ENCODE assay signal across 24 mouse cellular contexts in genomic region chr5:123642401-123642800, GRCm38 (mm10). TPM values are rescaled to one million over a fixed set of nuclear protein-coding genes. Genes with fewer than 3 reads are reported as not detected.
A peak's percentile ranks its signal among the peaks of the same experiment; 100 is the strongest.
DNase-seq lines count a peak whose midpoint lies in the region; ATAC-seq and TF ChIP-seq lines count a peak whose summit lies in the region.
"Had no signal": no experiment of that assay in that cellular context is flagged by ENCODE, and none has a peak within 500 bp of the region (broad histone marks: within the 10 kb centered on the region; RNA-seq: fewer than 3 reads in every experiment).

No protein-coding gene starts in this region.

- peak; percentile 35 for TF ChIP-seq CTCF in lung, postnatal 0 days (IDR thresholded peaks at IDR 0.05)
- no peak for TF ChIP-seq CTCF in lung, adult 2 months (IDR thresholded peaks at IDR 0.05; ENCODE audit: insufficient read depth, low read length)
- no peak; the same call in 1 of the 2 replicates for TF ChIP-seq CTCF in stomach, postnatal 0 days (IDR thresholded peaks at IDR 0.05; ENCODE audit: low read depth)

- H3K27ac ChIP-seq in lung, postnatal 0 days (ENCODE audit: low read length), result no peak overlapping the region
- H3K27ac ChIP-seq in stomach, postnatal 0 days (replicated peaks), result no peak overlapping the region
- H3K27ac ChIP-seq: forebrain, embryonic 10.5 days; heart, embryonic 13.5 days; hindbrain, embryonic 12.5 days; limb, embryonic 13.5 days; liver, embryonic 15.5 days; midbrain, embryonic 12.5 days had no signal

- peak; percentile 84 for DNase-seq in heart, adult 11 months
- DNase-seq in heart, postnatal 10 days, result no peak
- DNase-seq in lung, postnatal 0 days (ENCODE audit: low spot score), result no peak
- DNase-seq in lung, adult 2 months, result no peak
- DNase-seq in adrenal gland, adult (ENCODE audit: inconsistent age in 2 of 2, low spot score in 1 of 2), result peak; percentile 83 to 87
- peak; percentile 58 for DNase-seq in adrenal gland, postnatal 25 days
- no peak for DNase-seq in stomach, postnatal 0 days (ENCODE audit: low spot score)
- no peak for DNase-seq in kidney, postnatal 25 days
- DNase-seq: cerebellum, adult 11-12 months; cerebellum, postnatal 10 days; gastrocnemius, postnatal 25 days; heart, adult 2 months; kidney, adult 2 months; kidney, postnatal 36 days; lung, postnatal 14 days; retina, postnatal 1 day; thymus, postnatal 36 days had no signal

- no peak overlapping the region for H3K9ac ChIP-seq in lung, postnatal 0 days (replicated peaks; ENCODE audit: low read depth)
- H3K9ac ChIP-seq in stomach, postnatal 0 days (ENCODE audit: low read length), result no peak overlapping the region
- H3K9ac ChIP-seq: heart, embryonic 13.5 days; hindbrain, embryonic 12.5 days; limb, embryonic 13.5 days; liver, embryonic 15.5 days; midbrain, embryonic 12.5 days had no signal

- 95% methylated on average over 17 of the region's 17 CpGs for WGBS in lung, postnatal 0 days
- WGBS in lung, adult 2 months, result 95% methylated on average over 17 of the region's 17 CpGs
- WGBS in stomach, postnatal 0 days, result 93% methylated on average over 17 of the region's 17 CpGs

- H3K4me1 ChIP-seq in lung, postnatal 0 days (ENCODE audit: insufficient read depth, low read depth, low read length), result no peaks in the 10 kb centered on the region
- peaks cover 3% of the 10 kb centered on the region; the same call in 1 of the 2 replicates for H3K4me1 ChIP-seq in lung, adult 2 months (ENCODE audit: control insufficient read depth, insufficient read depth, low read length)
- H3K4me1 ChIP-seq in stomach, postnatal 0 days (replicated peaks; ENCODE audit: control insufficient read depth, insufficient read depth), result no peaks in the 10 kb centered on the region
- H3K4me1 ChIP-seq: forebrain, embryonic 10.5 days; heart, embryonic 13.5 days; hindbrain, embryonic 12.5 days; limb, embryonic 13.5 days; liver, embryonic 15.5 days; midbrain, embryonic 12.5 days had no signal

- H3K27me3 ChIP-seq in lung, postnatal 0 days (replicated peaks; ENCODE audit: insufficient read depth, low read length), result no peaks in the 10 kb centered on the region
- no peaks in the 10 kb centered on the region for H3K27me3 ChIP-seq in stomach, postnatal 0 days (ENCODE audit: control insufficient read depth, insufficient read depth, low read length)
- H3K27me3 ChIP-seq: heart, embryonic 13.5 days; hindbrain, embryonic 12.5 days; limb, embryonic 13.5 days; liver, embryonic 15.5 days; midbrain, embryonic 12.5 days had no signal

- peaks cover 14% of the 10 kb centered on the region; the same call in 1 of the 2 replicates for H3K36me3 ChIP-seq in lung, postnatal 0 days (ENCODE audit: insufficient read depth, low read length)
- H3K36me3 ChIP-seq in stomach, postnatal 0 days (ENCODE audit: control insufficient read depth, insufficient read depth, low read length), result peaks cover 15% of the 10 kb centered on the region

- TF ChIP-seq EP300 in lung, postnatal 0 days (IDR thresholded peaks at IDR 0.05), result no peak
- no peak for TF ChIP-seq EP300 in stomach, postnatal 0 days (optimal IDR thresholded peaks at IDR 0.05)

- H3K4me3 ChIP-seq in lung, postnatal 0 days (ENCODE audit: low read depth, low read length), result no peak overlapping the region
- no peak overlapping the region for H3K4me3 ChIP-seq in lung, adult 2 months (replicated peaks; ENCODE audit: extremely low read depth, low read depth, low read length)
- no peak overlapping the region for H3K4me3 ChIP-seq in stomach, postnatal 0 days (ENCODE audit: low read depth, low read length)
- H3K4me3 ChIP-seq: forebrain, embryonic 10.5 days; heart, adult 2 months; heart, embryonic 13.5 days; hindbrain, embryonic 12.5 days; limb, embryonic 13.5 days; liver, embryonic 15.5 days; midbrain, embryonic 12.5 days had no signal

- no peak for ATAC-seq in lung, postnatal 0 days
- no peak for ATAC-seq in stomach, postnatal 0 days (ENCODE audit: low FRiP score, low TSS enrichment)
- ATAC-seq: forebrain, embryonic 16.5 days had no signal

- intact Hi-C loops in heart, postnatal 10 days (cut with DNase I), result loop anchor here (5.0 kb wide), 2 partner anchors 40 to 60 kb away; partner anchors contain the start of gene Clip1

- H3K4me2 ChIP-seq in lung, postnatal 0 days (replicated peaks; ENCODE audit: low read depth, low read length), result no peak overlapping the region
- H3K4me2 ChIP-seq in stomach, postnatal 0 days (replicated peaks; ENCODE audit: low read depth), result no peak overlapping the region
- H3K4me2 ChIP-seq: heart, embryonic 13.5 days; hindbrain, embryonic 12.5 days; limb, embryonic 13.5 days; liver, embryonic 15.5 days; midbrain, embryonic 12.5 days had no signal

- no peaks in the 10 kb centered on the region for H3K9me3 ChIP-seq in lung, postnatal 0 days (ENCODE audit: low read length)
- no peaks in the 10 kb centered on the region for H3K9me3 ChIP-seq in stomach, postnatal 0 days (ENCODE audit: control insufficient read depth, low read length)
- H3K9me3 ChIP-seq: forebrain, embryonic 10.5 days; heart, embryonic 13.5 days; hindbrain, embryonic 12.5 days; limb, embryonic 13.5 days; liver, embryonic 15.5 days; midbrain, embryonic 12.5 days had no signal

- TF ChIP-seq POLR2A in lung, adult 2 months (IDR thresholded peaks at IDR 0.05; ENCODE audit: borderline replicate concordance, extremely low read depth, low read depth, low read length), result no peak

RNA-seq across cellular contexts. Expression of gene Clip1, which starts 42.0 kb away (rescaled TPM):
- 100 to 1,000 TPM; 135 to 144 TPM for total RNA-seq in heart, postnatal 10 days (2021)
- polyA plus RNA-seq in lung, postnatal 0 days (2015; fragmentation: Nextera tagmentation; extraction: Ambion mirVana), result 38.0 and 43.7 TPM in 2 replicates
- 30.3 and 49.8 TPM in 2 replicates for polyA plus RNA-seq in lung, adult 2 months (2012; rRNA removed)
- 87.4 and 103 TPM in 2 replicates for total RNA-seq in adrenal gland, postnatal 25 days (2021)
- 36.1 and 41.4 TPM in 2 replicates for polyA plus RNA-seq in stomach, postnatal 0 days (2015; fragmentation: Nextera tagmentation; extraction: Ambion mirVana)

Comparison
In these comparisons a context has a peak if more than half of its experiments do, and no peak if none do; other contexts are left out.
1. DNase-seq: peak in heart, adult 11 months (single experiment), adrenal gland, adult (2 of 2) and adrenal gland, postnatal 25 days (single experiment); none in heart, postnatal 10 days (0 of 2), lung, postnatal 0 days (single experiment), lung, adult 2 months (single experiment), stomach, postnatal 0 days (single experiment) and kidney, postnatal 25 days (0 of 2).